Mouse (Mus musculus) olfactory bulb, adult 2 months (tissue): Measurements from ENCODE around the gene Ptprg. TPM values are rescaled to one million over a fixed set of nuclear protein-coding genes. Genes with fewer than 3 reads are reported as not detected.
A peak's percentile ranks its signal among the peaks of the same experiment; 100 is the strongest.
"Not testable (repeated sequence)": the region's sequence is repeated elsewhere in the genome, so short reads cannot be mapped to it uniquely, and the experiment has no call there.

ENCODE experiments used
- H3K27ac ChIP-seq: fragments of 200-500 bp; 2 replicates; pipeline ENCODE4 v1.5.1; 2012; ENCODE audit warnings: low read depth, low read length; ENCODE audit not compliant: insufficient read depth
- H3K4me1 ChIP-seq: fragments of 200-500 bp; 2 replicates; pipeline ENCODE4 v1.6.1; 2012; ENCODE audit warnings: low read length; ENCODE audit not compliant: control insufficient read depth, insufficient read depth
- H3K4me3 ChIP-seq: fragments of 200-500 bp; 2 replicates; pipeline ENCODE4 v1.5.1; 2012; ENCODE audit warnings: mild to moderate bottlenecking, low read depth, low read length, moderate library complexity; ENCODE audit not compliant: insufficient read depth
- CTCF ChIP-seq: fragments of 200-500 bp; IDR thresholded peaks from 2 replicates; pipeline ENCODE4 v1.5.1; 2012; ENCODE audit warnings: low read depth, mild to moderate bottlenecking, low read length, moderate library complexity; ENCODE audit not compliant: insufficient read depth
- POLR2A ChIP-seq: fragments of 200-500 bp; IDR thresholded peaks from 2 replicates; pipeline ENCODE4 v1.6.1; 2012; ENCODE audit warnings: mild to moderate bottlenecking, low read depth, low read length, moderate library complexity; ENCODE audit not compliant: insufficient read depth
- WGBS: fragments of 180-500 bp; shearing (Covaris S2); methylation state at CpG from one replicate; pipeline ENCODE4 v1.1.7; 2018; 5-methylcytosine and 5-hydroxymethylcytosine counted together
- polyA plus RNA-seq: library from polyadenylated mRNA; stranded (reverse); fragments of >200 nt; gene quantifications from 2 replicates; pipeline ENCODE4 v1.2.4, GENCODE M21; 2012; ENCODE audit warnings: low replicate concordance; ENCODE audit not compliant: missing spikeins, insufficient read depth, insufficient read length

Ptprg gene
- polyA plus RNA-seq, 1 experiment: not detected

GRCm38 (mm10) chr14:12243726-12244125 lies 690.4 kb downstream of the Ptprg start:
- Histone ChIP-seq H3K4me1 (no peaks in the 10 kb centered on the region), H3K4me3 (no peak overlapping the region), H3K27ac (no peak overlapping the region)
- 59% methylated on average over 4 of the region's 4 CpGs for WGBS
- TF ChIP-seq CTCF (no peak), POLR2A (no peak)

GRCm38 (mm10) chr14:12276031-12276430 lies 722.7 kb downstream of the Ptprg start:
- TF ChIP-seq CTCF (no peak), POLR2A (no peak)
- Histone ChIP-seq H3K27ac (no peak overlapping the region), H3K4me3 (no peak overlapping the region), H3K4me1 (no peaks in the 10 kb centered on the region)
- WGBS: 71% methylated on average over 3 of the region's 3 CpGs

- Histone ChIP-seq H3K27ac (peak within 1 kb of the TSS; percentile 88), H3K4me1 (no peaks in the 10 kb centered on the region), H3K4me3 (peak within 1 kb of the TSS; percentile 98)
- 76% methylated on average over 6 of the region's 6 CpGs for WGBS
- TF ChIP-seq POLR2A (no peak), CTCF (no peak)
Observed at GRCm38 (mm10) chr14:12283641-12284040, 730.3 kb downstream of the Ptprg start, which contains the start of gene Gm49355. TSS of gene Gm49355 (plus strand) at chr14:12283976.

GRCm38 (mm10) chr14:12284141-12284912 lies 731.0 kb downstream of the Ptprg start, which contains the start of gene 3830406C13Rik:
TSS of gene 3830406C13Rik (plus strand) at chr14:12284173.
- peak within 1 kb of the TSS; percentile 98 for H3K4me3 ChIP-seq
- TF ChIP-seq CTCF (no peak), POLR2A (peak; percentile 85)
- under 1% methylated on average over 48 of the region's 48 CpGs for WGBS
- H3K4me1 ChIP-seq: no peaks in the 10 kb centered on the region
- H3K27ac ChIP-seq: peak within 1 kb of the TSS; percentile 88

- not testable (repeated sequence) for H3K4me3 ChIP-seq, H3K27ac ChIP-seq
Observed at GRCm38 (mm10) chr14:12289747-12290146, 736.4 kb downstream of the Ptprg start.

More at GRCm38 (mm10) chr14:12289747-12290146, 736.4 kb downstream of the Ptprg start:
- H3K4me1 ChIP-seq: not testable (repeated sequence)

Other genes starting within 250 kb of the Ptprg start
- not detected in 2 replicates for gene Gm3839, start 196.8 kb upstream of the Ptprg start, polyA plus RNA-seq